Mouse (Mus musculus) G1E (cell line): ENCODE results near the gene Acbd3. TPM values are rescaled to one million over a fixed set of nuclear protein-coding genes. Genes with fewer than 3 reads are reported as not detected.

Experiments
- ATAC-seq: 2 replicates; pipeline ENCODE4 v1.8.0; 2016; ENCODE audit warnings: mild to moderate bottlenecking; ENCODE audit not compliant: insufficient number of reproducible peaks, poor library complexity, low FRiP score, severe bottlenecking; ENCODE audit errors: extremely low read depth
- DNase-seq: peaks from one replicate; pipeline ENCODE4 v3.0.0; 2012; ENCODE audit warnings: low spot score
- H3K27me3 ChIP-seq: 2 replicates; pipeline ENCODE4 v1.6.1; 2012; ENCODE audit warnings: mild to moderate bottlenecking, low read length, inconsistent platforms; ENCODE audit not compliant: insufficient read depth
- H3K36me3 ChIP-seq: replicated peaks from 2 replicates; pipeline ENCODE3; 2012; ENCODE audit warnings: mild to moderate bottlenecking, inconsistent platforms
- H3K4me1 ChIP-seq: 2 replicates; pipeline ENCODE4 v1.6.1; 2012; ENCODE audit warnings: low read depth, low read length, inconsistent platforms, mixed read lengths; ENCODE audit not compliant: insufficient read depth
- H3K4me3 ChIP-seq: 2 replicates; pipeline ENCODE4 v1.5.1; 2012; ENCODE audit warnings: low read depth, mild to moderate bottlenecking, inconsistent platforms, low read length, moderate library complexity, mixed read lengths
- H3K9me3 ChIP-seq: replicated peaks from 2 replicates; pipeline ENCODE4 v1.6.1; 2012; ENCODE audit warnings: inconsistent platforms
- CTCF ChIP-seq: IDR thresholded peaks from 2 replicates; pipeline ENCODE4 v1.5.1; 2012; ENCODE audit warnings: low read depth, low read length, inconsistent platforms, mixed read lengths
- GATA1 ChIP-seq: IDR thresholded peaks from 2 replicates; pipeline ENCODE4 v1.6.1; 2012; ENCODE audit warnings: borderline replicate concordance, low read length, inconsistent platforms, mixed read lengths
- GATA2 ChIP-seq: IDR thresholded peaks from 2 replicates; pipeline ENCODE4 v1.6.1; 2012; ENCODE audit warnings: low read depth, low read length, inconsistent platforms, borderline replicate concordance
- POLR2AphosphoS5 ChIP-seq: IDR thresholded peaks from 2 replicates; pipeline ENCODE4 v1.6.1; 2012; ENCODE audit warnings: low read depth, low read length, inconsistent platforms; ENCODE audit not compliant: insufficient replicate concordance
- TAL1 ChIP-seq: conservative IDR thresholded peaks from 2 replicates; pipeline ENCODE4 v1.6.1; 2012; ENCODE audit warnings: low read depth, low read length, inconsistent platforms, mixed read lengths
- polyA plus RNA-seq: library from polyadenylated mRNA; stranded (reverse); fragments of >175 nt; gene quantifications from 2 replicates; pipeline ENCODE4 v1.2.3, GENCODE M21; 2012
- total RNA-seq, 2 experiments: library from RNA; stranded (forward) in 1 of 2; stranded (reverse) in 1 of 2; fragments of 200-1000 nt in 1 of 2; fragments of >200 nt in 1 of 2; fragmentation: Nextera tagmentation in 1 of 2; gene quantifications; 2 replicates each; pipeline ENCODE4 v1.2.3; 2014 to 2017

Gene Acbd3
- total and polyA plus RNA-seq, 3 experiments = 8.2 to 57.1 (median 34.9) TPM

- no peaks in the 10 kb centered on the region for H3K36me3 ChIP-seq
- H3K4me3 ChIP-seq = no peak overlapping the region
- ATAC-seq (no peak), DNase-seq (no peak)
- TF ChIP-seq CTCF = no peak
- no peak for TF ChIP-seq GATA1
- no peak for TF ChIP-seq TAL1
- TF ChIP-seq POLR2AphosphoS5 = no peak
- TF ChIP-seq GATA2 = no peak
- H3K27me3 ChIP-seq = peaks cover 75% of the 10 kb centered on the region
- H3K9me3 ChIP-seq = no peaks in the 10 kb centered on the region
- H3K4me1 ChIP-seq = peaks cover 15% of the 10 kb centered on the region; the same call in 1 of the 2 replicates
Measured at GRCm38 (mm10) chr1:180707813-180708212, 18.0 kb upstream of the Acbd3 start.

GRCm38 (mm10) chr1:180708935-180709776 lies 16.7 kb upstream of the Acbd3 start:
- Histone ChIP-seq H3K9me3 (no peaks in the 10 kb centered on the region), H3K36me3 (no peaks in the 10 kb centered on the region), H3K4me3 (no peak overlapping the region), H3K27me3 (peaks cover 80% of the 10 kb centered on the region), H3K4me1 (peaks cover 12% of the 10 kb centered on the region; the same call in 1 of the 2 replicates)
- TF ChIP-seq POLR2AphosphoS5 = no peak
- TF ChIP-seq GATA1 = no peak
- TF ChIP-seq GATA2 = no peak
- no peak for TF ChIP-seq CTCF
- no peak for TF ChIP-seq TAL1
- ATAC-seq (no peak), DNase-seq (no peak)

GRCm38 (mm10) chr1:180718756-180719155 lies 7.1 kb upstream of the Acbd3 start:
- no peak overlapping the region for H3K4me3 ChIP-seq
- H3K4me1 ChIP-seq = peaks cover 40% of the 10 kb centered on the region
- ATAC-seq = no peak
- no peak for DNase-seq
- H3K36me3 ChIP-seq = no peaks in the 10 kb centered on the region
- peaks cover 25% of the 10 kb centered on the region for H3K27me3 ChIP-seq
- no peaks in the 10 kb centered on the region for H3K9me3 ChIP-seq
- TF ChIP-seq TAL1 = no peak
- no peak for TF ChIP-seq CTCF
- no peak for TF ChIP-seq GATA2
- TF ChIP-seq GATA1 = no peak
- no peak for TF ChIP-seq POLR2AphosphoS5

- TF ChIP-seq POLR2AphosphoS5 (no peak), GATA1 (no peak), TAL1 (no peak), GATA2 (no peak), CTCF (no peak)
- no peak for DNase-seq
- Histone ChIP-seq H3K9me3 (no peaks in the 10 kb centered on the region), H3K27me3 (peaks cover 19% of the 10 kb centered on the region), H3K4me1 (peaks cover 42% of the 10 kb centered on the region), H3K36me3 (no peaks in the 10 kb centered on the region), H3K4me3 (no peak overlapping the region)
- no peak for ATAC-seq
Measured at GRCm38 (mm10) chr1:180719483-180719882, 6.4 kb upstream of the Acbd3 start.

GRCm38 (mm10) chr1:180719951-180720689 lies 5.7 kb upstream of the Acbd3 start:
- ATAC-seq (peak; percentile 42; the same call in 1 of the 2 replicates), DNase-seq (peak; percentile 50)
- Histone ChIP-seq H3K27me3 (peaks cover 15% of the 10 kb centered on the region), H3K4me3 (no peak overlapping the region), H3K36me3 (no peaks in the 10 kb centered on the region), H3K4me1 (peaks cover 48% of the 10 kb centered on the region), H3K9me3 (no peaks in the 10 kb centered on the region)
- TF ChIP-seq GATA2 = no peak
- TF ChIP-seq CTCF = peak; percentile 96
- no peak for TF ChIP-seq GATA1
- no peak for TF ChIP-seq TAL1
- no peak for TF ChIP-seq POLR2AphosphoS5

GRCm38 (mm10) chr1:180722608-180723007 lies 3.2 kb upstream of the Acbd3 start:
- DNase-seq = peak; percentile 29
- H3K4me1 ChIP-seq = peaks cover 64% of the 10 kb centered on the region
- H3K27me3 ChIP-seq = peaks cover 11% of the 10 kb centered on the region
- TF ChIP-seq GATA1 (no peak), GATA2 (no peak), TAL1 (0 out of 2 replicates have a peak, but pooled peaks have one; percentile 26), CTCF (no peak), POLR2AphosphoS5 (no peak)
- peak; percentile 37 for ATAC-seq
- no peaks in the 10 kb centered on the region for H3K9me3 ChIP-seq
- H3K36me3 ChIP-seq = no peaks in the 10 kb centered on the region
- H3K4me3 ChIP-seq = no peak overlapping the region; the same call in 1 of the 2 replicates
